Mouse (Mus musculus) embryonic facial prominence, embryonic 15.5 days (tissue): Measurements from ENCODE around the gene AY761185. TPM values are rescaled to one million over a fixed set of nuclear protein-coding genes. Genes with fewer than 3 reads are reported as not detected.
"Not testable (repeated sequence)": the region's sequence is repeated elsewhere in the genome, so short reads cannot be mapped to it uniquely, and the experiment has no call there.

Source experiments
- ATAC-seq: fragments of 200-750 bp; cut with Nextera tagmentation; 2 replicates; pipeline ENCODE4 v1.8.0; 2017; ENCODE audit warnings: low read depth, moderate TSS enrichment; ENCODE audit not compliant: insufficient number of reproducible peaks, low FRiP score, low TSS enrichment
- H3K27ac ChIP-seq: fragments of 300-500 bp; sonication (generic); replicated peaks from 2 replicates; pipeline ENCODE4 v1.5.1; 2015; ENCODE audit warnings: mild to moderate bottlenecking, inconsistent platforms
- H3K27me3 ChIP-seq: fragments of 300-500 bp; sonication (generic); 2 replicates; pipeline ENCODE4 v1.6.1; 2015; ENCODE audit warnings: inconsistent platforms
- H3K36me3 ChIP-seq: fragments of 300-500 bp; sonication (generic); 2 replicates; pipeline ENCODE4 v1.6.1; 2015; ENCODE audit warnings: mild to moderate bottlenecking, inconsistent platforms
- H3K4me1 ChIP-seq: fragments of 300-500 bp; sonication (generic); 2 replicates; pipeline ENCODE4 v1.6.1; 2015; ENCODE audit warnings: inconsistent platforms
- H3K4me2 ChIP-seq: fragments of 300-500 bp; sonication (generic); replicated peaks from 2 replicates; pipeline ENCODE4 v1.6.1; 2015; ENCODE audit warnings: mild to moderate bottlenecking, inconsistent platforms
- H3K4me3 ChIP-seq: fragments of 300-500 bp; sonication (generic); replicated peaks from 2 replicates; pipeline ENCODE4 v1.5.1; 2015; ENCODE audit warnings: mild to moderate bottlenecking, inconsistent platforms
- H3K9ac ChIP-seq: fragments of 300-500 bp; sonication (generic); 2 replicates; pipeline ENCODE4 v1.6.1; 2015; ENCODE audit warnings: inconsistent platforms
- H3K9me3 ChIP-seq: fragments of 300-500 bp; sonication (generic); replicated peaks from 2 replicates; pipeline ENCODE4 v1.6.1; 2016; ENCODE audit warnings: inconsistent platforms
- WGBS: fragments of 180-500 bp; shearing (Covaris S2); methylation state at CpG from one replicate; pipeline ENCODE4 v1.1.7; 2015; 5-methylcytosine and 5-hydroxymethylcytosine counted together
- polyA plus RNA-seq: library from polyadenylated mRNA; unstranded; fragments of >200 nt; fragmentation: Nextera tagmentation; extraction: Ambion mirVana; gene quantifications from 2 replicates; pipeline ENCODE4 v1.2.1, GENCODE M21; 2015

Gene AY761185
- not detected in 2 replicates for polyA plus RNA-seq

DNA sequence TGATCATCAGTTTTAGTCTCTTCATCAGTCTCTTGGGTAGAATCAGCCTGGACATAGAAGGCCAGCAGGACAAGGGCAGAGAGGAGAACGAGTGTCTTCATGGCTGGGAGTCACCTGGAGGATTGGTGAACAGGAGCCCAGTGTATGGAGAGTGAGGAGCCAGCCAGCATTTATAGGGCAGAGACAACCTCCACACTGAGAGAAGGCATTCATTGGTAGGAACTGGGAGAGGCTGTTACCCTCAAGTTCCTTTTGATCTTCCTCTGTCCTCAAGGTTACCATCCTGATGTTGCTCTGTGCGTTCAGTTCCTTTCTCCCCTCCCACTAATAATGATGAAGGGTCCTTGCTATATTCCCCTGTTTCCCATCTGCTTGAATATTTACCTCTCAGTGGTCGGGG lies at the start of gene AY761185:
Gene AY761185 (minus strand): TSS at position 101 of the 400 bp plus-strand sequence.
- H3K27ac ChIP-seq: no peak within 1 kb of the TSS
- H3K4me2 ChIP-seq: no peak within 1 kb of the TSS
- no peak within 1 kb of the TSS for H3K4me3 ChIP-seq
- no peaks in the 10 kb centered on the region for H3K27me3 ChIP-seq
- H3K9me3 ChIP-seq: no peaks in the 10 kb centered on the region
- no peak within 1 kb of the TSS for H3K9ac ChIP-seq
- no peaks in the 10 kb centered on the region for H3K36me3 ChIP-seq
- no peaks in the 10 kb centered on the region for H3K4me1 ChIP-seq
- no peak for ATAC-seq
- 61% methylated on average over 3 of the region's 3 CpGs for WGBS

DNA sequence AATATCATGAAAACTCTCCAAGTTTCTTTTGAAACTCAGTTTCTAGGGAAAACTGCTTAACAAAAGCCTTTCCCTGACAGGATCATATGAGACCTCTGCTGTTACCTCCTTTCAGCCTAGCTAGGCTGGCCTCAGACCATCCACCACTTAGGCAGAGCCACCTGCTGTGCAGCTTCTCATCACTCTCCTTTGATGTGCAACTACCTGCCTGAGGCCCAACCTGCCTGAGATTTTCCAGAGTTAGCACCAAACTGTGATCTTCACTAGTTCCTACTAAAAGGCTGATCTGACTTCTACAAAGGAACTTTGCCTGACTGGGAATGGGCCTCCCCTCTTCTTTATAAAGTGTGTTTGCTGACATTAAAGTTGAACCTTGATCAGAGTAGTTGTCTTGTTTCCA lies 49.5 kb upstream of the AY761185 start:
- H3K27me3 ChIP-seq, H3K4me2 ChIP-seq, H3K9me3 ChIP-seq, H3K9ac ChIP-seq, H3K4me1 ChIP-seq, H3K4me3 ChIP-seq, H3K27ac ChIP-seq, ATAC-seq, H3K36me3 ChIP-seq: not testable (repeated sequence)

DNA sequence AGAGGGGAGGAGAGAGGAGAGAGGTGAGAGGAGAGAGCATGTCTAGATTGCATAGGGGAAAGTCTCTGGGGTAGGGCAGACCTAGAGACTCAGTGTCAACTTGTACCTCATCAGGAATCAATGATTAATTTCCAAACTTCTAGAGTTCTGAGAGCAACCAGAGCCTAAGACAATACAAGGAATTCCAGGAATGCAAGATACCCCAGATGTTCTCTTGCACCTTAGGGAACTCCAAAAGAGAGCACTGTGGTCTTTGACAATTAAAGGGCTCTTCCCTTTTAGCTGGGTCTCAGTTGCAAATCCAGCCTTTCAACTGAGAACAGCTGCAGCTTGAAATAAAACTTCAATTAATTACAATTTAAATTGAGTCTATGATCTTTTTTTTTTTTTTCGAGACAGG lies 35.3 kb upstream of the AY761185 start:
- no peak overlapping the region for H3K4me2 ChIP-seq
- H3K4me3 ChIP-seq: no peak overlapping the region
- ATAC-seq: no peak
- H3K9me3 ChIP-seq: 0 out of 2 replicates have a peak, but pooled peaks cover 2% of the 10 kb centered on the region
- no peak overlapping the region for H3K27ac ChIP-seq
- H3K9ac ChIP-seq: no peak overlapping the region
- H3K4me1 ChIP-seq: no peaks in the 10 kb centered on the region
- no peaks in the 10 kb centered on the region for H3K36me3 ChIP-seq
- WGBS: 38% methylated on average over 1 of the region's 1 CpGs
- H3K27me3 ChIP-seq: no peaks in the 10 kb centered on the region

DNA sequence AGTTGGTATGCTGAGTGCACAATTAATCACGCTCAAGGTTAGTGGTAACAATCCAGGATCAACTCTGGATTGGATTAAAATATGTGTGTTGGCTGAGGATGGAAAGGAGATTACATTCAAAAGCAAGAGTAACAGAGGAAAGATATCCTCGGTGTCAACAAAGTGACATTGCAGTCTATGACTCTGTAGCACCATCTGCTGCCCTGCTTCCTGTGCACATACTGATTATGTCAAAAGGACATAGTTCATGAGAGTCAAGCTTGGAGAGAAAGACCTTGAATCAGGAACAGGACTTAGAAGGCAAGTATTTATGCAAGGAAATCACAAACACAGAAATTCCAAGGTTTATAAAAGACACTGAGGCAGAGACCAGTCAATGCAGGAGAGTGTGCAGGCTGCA lies 20.0 kb upstream of the AY761185 start:
- no peak overlapping the region for H3K4me2 ChIP-seq
- H3K9ac ChIP-seq: no peak overlapping the region
- H3K27me3 ChIP-seq: no peaks in the 10 kb centered on the region
- H3K4me1 ChIP-seq: no peaks in the 10 kb centered on the region
- no peaks in the 10 kb centered on the region for H3K36me3 ChIP-seq
- no peak overlapping the region for H3K27ac ChIP-seq
- H3K9me3 ChIP-seq: no peaks in the 10 kb centered on the region
- no peak for ATAC-seq
- WGBS: 72% methylated on average over 2 of the region's 2 CpGs
- no peak overlapping the region for H3K4me3 ChIP-seq

DNA sequence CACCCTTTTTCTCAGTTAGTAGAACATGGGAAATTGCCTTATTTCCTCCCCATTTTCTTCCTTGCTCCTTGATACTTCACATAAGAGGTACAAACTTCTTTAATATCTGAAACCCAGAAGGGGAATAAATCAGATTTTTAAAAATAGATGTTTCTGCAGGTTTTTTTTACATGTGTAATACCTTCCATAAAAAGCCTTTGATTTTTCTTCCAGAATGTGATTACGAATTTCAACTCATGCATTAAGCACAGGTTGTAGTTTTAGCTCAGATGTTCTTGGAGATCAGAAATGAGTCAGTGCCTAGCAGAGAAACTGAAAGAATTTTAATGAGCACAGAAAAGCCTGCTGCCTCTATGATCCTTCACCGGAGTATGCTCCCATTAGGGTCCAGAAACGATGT lies 22.5 kb downstream of the AY761185 start, which contains the start of gene Gm6040:
Gene Gm6040 (minus strand): TSS at position 101 of the 400 bp plus-strand sequence.
- Histone ChIP-seq H3K4me1 (no peaks in the 10 kb centered on the region), H3K36me3 (no peaks in the 10 kb centered on the region), H3K9ac (no peak within 1 kb of the TSS), H3K9me3 (no peaks in the 10 kb centered on the region), H3K4me2 (no peak within 1 kb of the TSS), H3K27me3 (no peaks in the 10 kb centered on the region), H3K4me3 (no peak within 1 kb of the TSS), H3K27ac (no peak within 1 kb of the TSS)
- ATAC-seq: no peak
- 70% methylated on average over 3 of the region's 3 CpGs for WGBS

DNA sequence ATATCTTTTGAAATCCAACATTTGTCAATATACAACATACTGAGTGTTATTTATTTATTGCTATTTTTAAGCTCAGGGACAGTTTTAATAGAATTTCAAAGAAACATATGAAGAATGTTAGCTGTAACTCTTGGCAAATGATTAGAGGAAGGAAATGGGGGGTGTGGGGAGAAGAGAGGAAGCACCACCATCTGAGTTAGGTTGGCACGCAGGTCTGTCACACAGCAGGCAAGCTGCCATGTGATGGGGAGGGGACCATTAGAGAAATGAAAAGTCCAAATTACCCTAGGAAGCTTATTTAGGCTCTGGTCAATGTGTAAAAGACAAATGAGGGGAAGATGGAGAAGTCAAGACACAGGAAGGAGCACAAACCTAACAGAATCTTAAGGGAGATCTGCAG lies 32.2 kb downstream of the AY761185 start:
- 0 out of 2 replicates have a peak, but pooled peaks cover 7% of the 10 kb centered on the region for H3K9me3 ChIP-seq
- WGBS: 81% methylated on average over 1 of the region's 1 CpGs

DNA sequence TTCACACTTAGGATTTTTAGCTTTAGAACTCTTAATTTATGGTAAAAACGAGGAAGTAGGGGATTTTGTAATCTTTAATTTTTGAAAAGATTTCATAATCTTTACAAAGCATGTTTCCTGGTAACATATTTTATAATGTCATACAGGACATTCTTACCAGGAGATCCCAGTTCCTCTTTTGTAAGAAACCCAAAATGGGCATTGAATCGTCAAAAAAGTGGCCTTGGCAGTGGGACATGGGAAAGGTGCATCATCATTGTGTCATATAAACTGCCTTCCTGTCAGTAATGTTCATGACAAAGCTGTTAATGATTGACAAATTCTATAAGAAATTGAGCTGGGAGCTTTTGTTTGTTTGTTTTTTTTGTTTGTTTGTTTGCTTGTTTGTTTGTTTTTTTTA lies 36.3 kb downstream of the AY761185 start:
- Histone ChIP-seq H3K27ac (no peak overlapping the region), H3K4me3 (no peak overlapping the region), H3K27me3 (no peaks in the 10 kb centered on the region), H3K4me1 (no peaks in the 10 kb centered on the region), H3K9me3 (no peaks in the 10 kb centered on the region), H3K36me3 (no peaks in the 10 kb centered on the region), H3K9ac (no peak overlapping the region), H3K4me2 (no peak overlapping the region)
- ATAC-seq: no peak
- 54% methylated on average over 2 of the region's 2 CpGs for WGBS

More for the DNA sequence above, 32.2 kb downstream of the AY761185 start:
- no peaks in the 10 kb centered on the region for H3K4me1 ChIP-seq
- H3K27ac ChIP-seq: no peak overlapping the region
- H3K9ac ChIP-seq: no peak overlapping the region
- no peak overlapping the region for H3K4me2 ChIP-seq
- no peaks in the 10 kb centered on the region for H3K36me3 ChIP-seq
- H3K27me3 ChIP-seq: no peaks in the 10 kb centered on the region
- ATAC-seq: no peak
- no peak overlapping the region for H3K4me3 ChIP-seq

DNA sequence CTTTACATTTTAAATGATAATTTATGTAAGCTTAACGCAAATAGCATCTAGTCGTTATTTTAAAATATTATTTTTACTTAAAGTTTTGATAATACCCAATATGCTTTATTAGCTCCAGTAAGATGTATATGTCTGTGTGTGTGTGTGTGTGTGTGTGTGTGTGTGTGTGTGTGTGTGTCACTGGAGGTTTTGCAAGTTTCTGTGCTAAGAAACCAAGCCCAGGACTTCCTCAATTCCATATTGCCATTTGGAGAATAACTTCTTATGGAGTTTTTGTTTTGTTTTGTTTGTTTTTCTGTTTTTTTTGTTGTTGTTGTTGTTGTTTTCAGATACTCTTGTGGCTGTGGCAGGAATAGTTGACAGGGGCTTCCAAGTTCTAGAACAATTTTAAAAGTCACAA lies 37.4 kb downstream of the AY761185 start:
- ATAC-seq: no peak
- H3K27me3 ChIP-seq: no peaks in the 10 kb centered on the region
- 83% methylated on average over 2 of the region's 2 CpGs for WGBS
- H3K27ac ChIP-seq: no peak overlapping the region
- H3K4me2 ChIP-seq: no peak overlapping the region
- H3K9ac ChIP-seq: no peak overlapping the region
- H3K9me3 ChIP-seq: no peaks in the 10 kb centered on the region
- no peaks in the 10 kb centered on the region for H3K36me3 ChIP-seq
- no peaks in the 10 kb centered on the region for H3K4me1 ChIP-seq
- H3K4me3 ChIP-seq: no peak overlapping the region

DNA sequence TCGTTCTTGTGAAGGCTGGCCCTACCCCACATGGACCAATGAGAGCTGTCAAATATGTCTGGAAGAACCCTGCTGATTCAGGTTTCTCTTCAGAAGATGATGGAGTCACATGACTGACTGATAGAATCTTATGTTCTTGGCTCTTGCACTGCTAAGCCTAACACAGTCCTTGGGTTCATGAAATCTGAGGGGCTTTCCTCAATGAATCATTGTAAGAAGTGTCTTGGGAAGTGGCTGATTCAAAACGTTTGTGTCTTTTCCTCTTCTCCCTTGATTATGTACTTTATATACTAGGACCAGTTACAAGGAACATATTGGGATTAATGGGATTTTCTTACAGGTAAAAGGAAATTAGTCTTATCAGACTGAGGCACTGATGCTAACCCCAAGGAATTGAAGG lies 42.0 kb downstream of the AY761185 start, which contains the start of gene Gm15056:
Gene Gm15056 (minus strand): TSS at position 101 of the 400 bp plus-strand sequence.
- Histone ChIP-seq H3K27ac (no peak within 1 kb of the TSS), H3K4me1 (no peaks in the 10 kb centered on the region), H3K36me3 (no peaks in the 10 kb centered on the region), H3K27me3 (no peaks in the 10 kb centered on the region), H3K9ac (no peak within 1 kb of the TSS), H3K4me2 (no peak within 1 kb of the TSS), H3K4me3 (no peak within 1 kb of the TSS), H3K9me3 (no peaks in the 10 kb centered on the region)
- WGBS: 45% methylated on average over 2 of the region's 2 CpGs
- ATAC-seq: no peak

Other genes starting within 250 kb of the AY761185 start
- not detected in 2 replicates for gene Defb33, start 52.0 kb downstream of the AY761185 start, polyA plus RNA-seq
- gene Gm15056, start 42.1 kb downstream of the AY761185 start, polyA plus RNA-seq: not detected in 2 replicates
- gene Gm6040, start 22.6 kb downstream of the AY761185 start, polyA plus RNA-seq: not detected in 2 replicates
- not detected in 2 replicates for gene Defa21, start 80.8 kb upstream of the AY761185 start, polyA plus RNA-seq
- gene Defa23, start 110.3 kb upstream of the AY761185 start, polyA plus RNA-seq: not detected in 2 replicates
- gene Defa35, start 120.3 kb upstream of the AY761185 start, polyA plus RNA-seq: not detected in 2 replicates
- gene Defa25, start 139.7 kb upstream of the AY761185 start, polyA plus RNA-seq: not detected in 2 replicates
- not detected in 2 replicates for gene Gm14851, start 151.3 kb upstream of the AY761185 start, polyA plus RNA-seq
- not detected in 2 replicates for gene Defa30, start 189.9 kb upstream of the AY761185 start, polyA plus RNA-seq
- not detected in 2 replicates for gene Defa22, start 217.6 kb upstream of the AY761185 start, polyA plus RNA-seq
- not detected in 2 replicates for gene Defa31, start 246.9 kb upstream of the AY761185 start, polyA plus RNA-seq